Mouse (Mus musculus) forelimb bud, embryonic 11.5 days (tissue): ENCODE results near the gene Crybg1.

ENCODE experiments used
- DNase-seq: peaks from one replicate; pipeline ENCODE4 v3.0.0-alpha.2; 2012; ENCODE audit warnings: low read depth, low spot score

Gene Crybg1

DNA sequence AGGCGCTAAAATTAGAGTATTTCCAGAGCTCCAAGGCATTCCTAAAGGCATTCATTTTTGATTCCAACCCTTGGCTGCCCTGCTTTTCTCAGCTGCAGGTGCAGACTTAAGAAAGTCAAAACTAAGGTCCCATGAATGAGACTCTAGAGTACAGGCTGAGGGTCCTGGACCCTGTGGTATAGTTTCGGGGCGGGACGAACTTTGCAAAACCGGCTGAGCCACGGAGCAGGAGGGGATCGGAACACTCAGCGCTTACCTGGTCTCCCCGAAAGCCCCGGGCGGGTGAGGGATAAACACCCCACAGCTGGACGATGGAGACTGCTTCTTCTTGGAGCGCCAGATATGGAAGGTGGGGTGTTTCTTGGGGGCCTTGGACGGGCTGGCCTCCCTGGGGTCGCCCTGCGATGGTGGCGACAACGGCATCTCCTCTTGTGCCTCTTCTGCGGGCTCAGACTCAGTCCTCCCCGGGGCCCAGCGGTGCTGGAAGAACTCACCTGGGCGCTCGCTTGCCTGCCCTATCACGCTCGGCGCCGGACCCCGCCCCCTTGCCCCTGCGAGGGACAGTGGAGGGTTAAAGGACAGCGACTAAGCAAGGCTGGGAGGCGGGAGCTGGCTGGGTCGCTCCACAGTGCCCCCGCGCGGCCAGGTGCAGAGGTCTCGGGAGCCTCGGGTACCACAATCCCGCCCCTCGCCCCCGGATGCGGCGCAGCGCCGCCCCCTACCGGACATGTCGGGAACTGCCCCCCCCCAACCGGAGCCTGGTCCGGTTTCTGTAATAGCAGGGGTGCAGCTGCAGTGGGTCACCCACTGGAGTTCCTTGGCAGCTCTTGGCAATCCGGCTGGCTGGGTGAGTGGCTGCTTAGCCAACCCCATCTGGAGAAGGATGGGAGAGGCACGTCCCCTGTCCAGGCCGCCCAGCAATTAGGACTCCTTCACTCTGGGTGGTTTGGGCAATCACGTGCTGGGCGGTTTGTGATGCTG lies at the start of gene Crybg1:
TSS of gene Crybg1 (minus strand) at position 517 of the 981 bp plus-strand sequence.
- peak; percentile 57 for DNase-seq

DNA sequence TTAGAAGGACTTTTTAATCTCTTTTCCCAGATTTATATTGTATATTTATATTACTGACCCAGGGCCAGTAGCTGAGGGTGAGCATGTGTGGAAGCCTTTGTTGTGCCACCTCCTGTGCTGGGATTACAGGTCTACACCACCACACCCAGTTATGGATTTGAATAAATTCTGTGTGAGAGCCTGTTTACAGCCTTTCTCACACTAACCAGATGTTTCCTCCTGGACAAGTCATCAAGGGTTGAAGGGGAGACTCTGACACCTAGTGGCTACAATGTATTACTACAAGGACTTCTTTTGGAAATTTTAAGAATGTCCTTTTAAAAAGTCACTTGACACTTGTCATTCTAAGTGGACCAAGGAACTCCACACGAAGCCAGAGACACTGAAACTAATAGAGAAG lies 28.7 kb upstream of the Crybg1 start:
- peak; percentile 77 for DNase-seq

DNA sequence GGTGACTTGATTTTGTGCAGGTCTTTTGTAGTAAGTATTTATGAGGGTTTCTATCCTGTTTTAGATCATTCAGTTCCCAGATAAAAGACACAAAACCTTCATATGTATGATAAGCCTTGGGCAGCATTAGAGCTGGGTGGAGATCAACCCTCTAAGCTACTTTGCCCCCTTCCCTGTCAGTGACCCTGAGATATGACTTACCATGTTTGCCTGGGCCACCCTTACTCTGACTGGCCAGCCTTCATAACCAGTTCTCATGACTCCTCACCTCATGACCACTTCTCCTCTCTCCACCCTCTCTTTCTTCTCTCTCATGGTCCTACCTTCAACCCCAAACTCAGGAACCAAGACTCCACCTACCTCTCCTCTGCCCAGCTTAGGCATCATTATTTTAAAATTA lies 27.9 kb upstream of the Crybg1 start:
- no peak for DNase-seq

DNA sequence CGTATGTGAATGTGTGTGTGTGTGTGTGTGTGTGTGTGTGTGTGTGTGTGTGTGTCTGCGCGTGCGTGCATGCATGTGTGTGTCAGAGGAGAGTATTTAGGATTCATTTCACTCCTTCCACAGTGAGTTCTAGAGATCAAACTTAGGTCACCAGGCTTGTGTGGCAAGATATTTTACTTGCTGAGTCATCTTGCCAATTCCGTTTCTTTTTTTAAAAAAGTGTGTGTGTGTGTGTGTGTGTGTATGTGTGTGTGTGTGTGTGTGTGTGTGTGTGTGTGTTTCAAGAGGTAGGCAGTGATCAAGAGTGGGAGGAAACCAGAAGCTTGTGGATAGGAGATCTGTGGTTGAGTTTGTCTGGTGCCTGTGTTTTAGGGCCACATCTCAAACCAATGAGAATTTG lies 27.5 kb upstream of the Crybg1 start:
- DNase-seq = no peak

DNA sequence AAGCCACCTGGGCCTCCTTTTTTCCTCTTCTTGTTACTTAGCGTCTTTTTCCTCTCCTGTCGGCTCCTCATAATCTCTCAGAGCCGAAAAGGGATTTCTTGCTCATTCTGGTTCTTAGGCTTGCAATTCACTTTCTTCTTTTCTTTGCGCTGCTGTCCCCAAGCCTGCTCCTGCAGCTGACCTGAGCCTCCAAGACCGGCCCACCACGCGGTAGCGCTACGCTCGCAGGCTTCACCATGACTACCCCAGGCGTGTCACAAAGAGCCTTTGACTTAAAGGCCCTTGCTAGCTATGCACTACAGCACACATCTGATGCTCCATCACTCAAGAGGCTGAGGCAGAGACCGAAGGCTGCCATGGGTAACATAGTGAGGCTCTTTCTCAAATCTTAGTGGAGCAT lies 21.5 kb upstream of the Crybg1 start:
- DNase-seq = no peak

DNA sequence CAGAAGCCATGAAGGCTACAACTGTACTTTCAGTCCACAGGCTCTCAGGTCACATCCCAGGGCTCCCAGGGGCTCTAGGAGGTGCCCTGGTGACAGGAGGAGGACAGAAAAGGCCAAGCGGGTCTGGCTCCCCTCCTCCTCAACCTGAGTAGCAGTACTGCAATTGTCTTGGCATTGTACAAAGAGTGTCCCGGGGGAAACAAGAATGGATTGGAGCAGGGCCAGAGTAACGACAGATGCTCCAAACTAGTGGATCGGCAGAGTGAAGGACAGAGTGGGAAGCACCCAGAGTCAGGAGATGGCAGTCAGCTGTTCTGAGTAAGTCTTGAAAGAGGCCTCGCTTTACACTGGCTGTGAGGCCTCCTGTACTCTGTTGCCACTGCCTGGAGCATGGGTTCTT lies 18.4 kb upstream of the Crybg1 start:
- DNase-seq = no peak

DNA sequence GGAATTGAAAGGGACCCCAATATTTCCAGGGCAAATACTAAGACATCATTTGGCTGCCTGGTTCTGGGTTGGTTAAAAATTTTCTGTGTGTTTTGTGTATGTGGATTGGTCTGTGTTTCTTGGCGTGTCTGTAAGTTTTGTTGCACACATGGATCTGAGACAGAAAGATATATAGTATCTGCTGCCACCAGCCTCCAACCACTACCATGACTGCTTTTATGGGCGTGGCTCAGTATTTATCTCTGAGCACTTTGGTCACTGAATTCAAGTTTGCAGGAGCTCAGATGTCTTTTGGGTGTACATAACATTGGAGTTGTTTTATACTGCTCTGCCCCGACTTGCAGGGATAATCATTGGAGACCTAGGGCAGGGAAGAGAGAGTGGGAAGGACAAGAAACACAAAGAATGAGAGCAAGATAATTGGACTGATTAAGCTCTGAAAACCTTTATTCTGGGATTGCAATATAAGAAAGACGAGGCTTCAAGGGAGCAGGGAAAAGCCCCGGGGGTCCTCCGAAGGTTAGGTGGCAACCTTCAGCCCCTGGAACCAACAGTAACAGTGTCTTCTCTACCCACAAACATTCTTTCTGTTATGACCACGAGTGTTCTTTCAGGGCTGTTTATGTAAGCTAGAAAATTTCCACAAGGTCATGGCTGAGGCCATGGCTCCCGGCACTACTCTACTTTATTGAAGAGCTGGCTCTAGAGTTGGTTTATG lies 15.8 kb upstream of the Crybg1 start:
- no peak for DNase-seq

DNA sequence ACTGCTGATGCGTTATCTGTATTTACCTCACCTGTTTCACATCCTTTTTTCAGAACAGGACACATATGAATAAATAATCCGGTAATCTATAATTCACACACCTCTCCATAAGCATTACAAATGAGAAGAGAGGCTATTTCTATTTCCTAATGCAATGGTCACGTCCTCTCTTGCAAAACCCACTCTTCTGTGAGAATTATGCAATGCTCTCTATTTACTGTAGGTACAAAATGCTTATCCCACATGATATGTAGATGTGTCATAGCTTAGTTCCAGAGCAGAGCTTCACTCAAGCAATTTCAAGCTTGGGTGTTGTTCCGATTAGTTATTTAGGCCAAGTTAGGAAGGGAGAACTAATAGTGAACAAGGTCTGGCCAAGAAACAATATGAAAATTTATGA lies 14.4 kb upstream of the Crybg1 start:
- no peak for DNase-seq

DNA sequence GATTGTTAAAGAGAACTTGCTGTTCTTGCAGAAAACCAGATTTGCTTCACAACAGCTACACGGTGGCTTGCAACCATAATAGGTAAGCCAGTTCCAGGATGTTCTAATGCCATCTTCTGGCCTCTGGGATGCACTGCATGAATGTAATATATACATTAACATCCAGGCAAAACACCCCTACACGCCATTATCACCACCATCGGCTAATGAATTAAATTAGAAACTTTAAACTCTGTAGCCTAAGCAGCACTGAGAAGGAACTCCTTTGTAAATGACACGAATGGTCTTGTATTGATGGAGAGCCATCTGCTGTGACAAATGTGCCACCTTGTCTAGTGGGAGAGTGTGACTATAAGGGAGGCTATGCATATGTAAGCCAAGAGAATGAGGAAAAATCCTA lies 11.5 kb upstream of the Crybg1 start:
- DNase-seq = no peak

DNA sequence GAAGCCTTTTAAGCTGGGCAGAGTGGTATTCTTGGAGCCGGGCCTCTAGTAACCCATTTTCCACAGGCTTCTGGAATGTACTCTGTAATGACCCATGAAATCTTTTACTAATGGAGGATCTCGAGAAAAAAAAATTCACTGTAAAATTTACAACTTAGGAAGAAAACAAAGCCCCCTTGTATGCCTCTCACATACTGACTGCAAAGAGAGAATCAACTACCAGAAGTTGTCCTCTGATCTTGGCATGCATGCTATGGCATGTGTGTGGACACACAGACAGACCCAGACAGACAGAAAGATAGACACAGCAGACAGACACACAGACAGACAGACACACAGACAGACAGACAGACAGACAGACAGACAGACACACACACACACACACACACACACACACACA lies 8.8 kb upstream of the Crybg1 start:
- DNase-seq = peak; percentile 29

DNA sequence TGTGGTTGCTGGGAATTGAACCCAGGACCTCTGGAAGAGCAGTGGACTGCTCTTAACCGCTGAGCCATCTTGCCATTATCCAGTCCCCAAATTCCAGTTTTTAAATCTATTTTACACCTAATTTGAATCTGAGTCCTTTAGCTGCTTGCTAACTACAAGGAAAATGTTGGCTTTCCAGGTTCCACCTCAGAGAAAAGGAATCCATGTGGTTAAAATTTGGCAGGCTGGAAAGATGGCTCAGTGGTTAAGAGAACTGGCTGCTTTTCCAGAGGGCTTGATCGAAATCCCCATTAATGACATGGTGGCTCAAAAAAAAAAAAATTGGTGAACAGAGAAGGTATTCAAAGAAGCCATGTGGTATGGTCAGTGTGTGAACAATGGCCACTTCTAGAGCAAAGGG lies 1.8 kb upstream of the Crybg1 start:
- no peak for DNase-seq

DNA sequence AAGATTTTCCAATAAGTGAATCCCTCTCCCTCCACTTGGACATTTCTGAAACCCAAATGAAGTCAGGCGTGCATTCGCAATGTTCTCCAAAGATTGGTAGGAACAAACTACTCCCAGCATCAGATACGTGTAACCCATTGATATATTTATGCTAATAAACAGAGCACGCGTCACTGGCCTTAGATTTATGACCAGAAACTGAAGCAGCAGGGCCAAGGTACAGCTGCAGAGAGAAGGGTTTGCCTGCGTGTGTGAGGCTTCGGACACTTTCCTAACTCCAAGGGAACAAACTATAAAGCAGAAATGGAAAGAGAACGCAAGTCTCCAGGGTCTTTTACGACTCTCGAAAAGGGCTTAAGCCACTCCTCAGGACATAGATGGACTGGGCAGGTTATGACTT lies 5.3 kb downstream of the Crybg1 start:
- no peak for DNase-seq

DNA sequence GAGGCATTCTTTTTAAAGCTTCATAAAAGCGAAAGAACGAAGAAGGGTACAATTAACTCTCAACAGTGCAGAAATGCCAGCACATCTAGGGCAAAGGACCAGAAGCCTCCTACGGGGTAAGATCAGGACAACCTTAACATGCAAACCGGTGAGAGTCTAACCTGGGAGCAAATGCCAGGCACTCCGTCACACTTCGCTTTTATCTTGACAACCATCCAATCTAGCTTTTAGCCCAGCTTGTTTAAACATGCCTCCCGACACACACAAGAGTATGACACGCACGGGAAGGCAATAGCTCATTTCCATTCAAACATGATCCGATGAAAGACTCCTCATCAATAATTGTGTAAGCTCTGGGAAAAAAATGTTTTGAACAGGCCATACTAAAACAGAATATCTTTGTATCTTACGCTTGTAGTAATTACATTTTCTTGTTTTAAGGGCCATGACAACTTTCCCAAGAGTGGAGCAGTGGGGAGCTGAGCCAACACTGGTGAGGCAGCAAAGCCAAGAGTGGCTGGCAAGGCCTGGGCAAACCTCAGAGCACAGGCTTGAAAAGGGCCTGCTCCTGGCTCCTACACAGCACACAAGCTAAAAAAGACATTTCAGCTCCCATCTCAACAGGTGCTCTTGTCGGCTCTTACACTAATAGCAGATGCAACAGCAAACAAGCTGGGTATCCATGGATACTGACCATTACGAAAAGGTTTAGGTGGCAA lies 10.4 kb downstream of the Crybg1 start:
- DNase-seq = no peak

DNA sequence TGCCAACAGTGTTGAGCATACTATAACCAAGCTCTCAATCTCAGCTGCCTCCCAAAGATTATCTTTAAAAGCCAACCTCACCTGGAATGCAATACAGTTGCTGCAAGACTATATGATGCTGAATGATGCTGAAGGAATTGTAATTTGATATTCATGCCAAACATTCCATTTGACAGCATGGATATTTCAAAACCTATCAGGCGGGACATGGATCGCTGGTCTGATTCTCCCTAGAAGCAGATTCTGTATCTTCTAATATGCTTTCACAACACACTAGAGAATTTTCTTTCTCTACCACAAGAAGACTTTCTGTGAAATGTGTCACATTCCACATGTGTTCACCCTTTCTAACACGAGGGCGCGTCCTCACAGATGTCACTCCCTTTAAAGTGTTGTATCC lies 22.6 kb downstream of the Crybg1 start:
- no peak for DNase-seq

DNA sequence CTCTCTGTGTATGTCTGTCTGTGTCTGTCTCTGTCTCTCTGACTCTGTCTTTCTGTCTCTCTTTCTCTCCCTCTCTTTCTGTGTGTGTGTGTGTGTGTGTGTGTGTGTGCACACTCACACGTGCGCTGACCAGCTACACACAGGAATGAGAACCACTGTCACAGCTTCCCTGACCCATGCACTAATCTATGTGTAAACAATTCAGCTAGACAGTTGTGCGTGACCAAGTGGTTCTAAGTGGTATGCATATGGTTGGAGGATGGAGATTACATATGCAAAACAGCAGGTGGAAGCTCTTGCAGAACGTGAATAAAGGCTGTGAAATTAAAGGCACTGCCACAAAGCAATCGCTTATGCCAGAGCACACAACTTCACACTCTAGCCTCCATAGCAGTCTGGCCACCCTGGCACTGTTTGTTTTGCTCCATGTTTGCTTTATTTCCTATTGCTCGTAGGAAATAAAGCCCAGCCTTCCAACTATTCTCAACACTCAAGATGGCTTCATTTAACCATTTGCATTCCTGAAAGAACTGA lies 24.2 kb downstream of the Crybg1 start:
- DNase-seq = no peak

DNA sequence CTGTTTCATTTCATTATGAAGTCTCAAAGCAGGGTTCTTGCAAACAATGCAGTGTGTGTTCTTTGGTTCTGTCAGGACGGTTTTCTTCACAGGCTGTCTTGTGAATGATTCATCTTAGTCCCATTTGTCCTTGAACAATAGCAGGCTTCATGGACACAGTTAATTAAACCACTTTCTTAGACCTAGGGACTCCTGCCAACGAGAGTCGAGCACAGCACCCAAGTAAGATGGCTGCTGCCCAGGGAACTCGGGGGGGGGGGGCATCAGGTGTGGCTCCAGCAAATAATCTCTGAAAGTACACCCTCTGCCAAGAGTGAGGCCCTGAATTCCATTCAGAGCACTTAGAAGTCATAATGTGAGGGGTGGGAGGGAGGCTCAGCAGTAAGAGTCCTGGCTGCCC lies 30.0 kb downstream of the Crybg1 start:
- DNase-seq = no peak

DNA sequence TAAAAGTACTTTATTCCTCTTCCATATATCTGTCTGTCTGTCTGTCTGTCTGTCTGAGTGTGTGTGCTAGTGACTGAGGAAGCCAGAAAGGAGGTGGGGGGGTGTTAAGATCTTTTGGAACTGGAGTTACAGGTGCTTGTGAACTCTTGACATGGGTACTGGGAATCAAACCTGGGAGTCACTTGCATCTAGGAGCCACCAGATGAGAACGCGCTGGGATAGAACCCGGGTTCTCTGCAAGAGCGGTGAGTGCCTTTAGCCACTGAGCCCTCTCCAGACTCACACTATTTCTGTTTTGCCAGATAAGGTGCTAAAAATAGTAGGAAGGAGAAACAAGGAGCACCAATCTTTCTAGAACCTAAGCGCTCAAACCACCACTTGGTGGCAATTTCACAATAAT lies 31.9 kb downstream of the Crybg1 start:
- DNase-seq = no peak

DNA sequence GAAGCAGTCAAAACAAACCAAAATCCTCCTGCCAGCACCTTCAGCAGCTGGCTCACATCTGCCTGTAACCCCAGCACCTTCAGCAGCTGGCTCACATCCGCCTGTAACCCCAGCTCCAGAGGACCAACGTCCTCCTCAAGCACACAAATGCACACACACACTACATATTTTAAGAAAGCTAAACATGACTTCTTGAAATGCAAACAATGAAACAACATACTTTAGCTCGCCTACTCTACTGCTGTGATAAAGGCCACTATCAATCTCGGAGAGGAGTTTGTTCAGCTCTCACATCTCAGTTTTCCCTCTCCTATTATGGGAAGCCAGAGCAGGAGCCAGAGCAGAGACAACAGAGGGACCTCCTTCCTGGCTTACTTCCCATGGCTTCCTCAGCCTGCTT lies 34.0 kb downstream of the Crybg1 start:
- no peak for DNase-seq

DNA sequence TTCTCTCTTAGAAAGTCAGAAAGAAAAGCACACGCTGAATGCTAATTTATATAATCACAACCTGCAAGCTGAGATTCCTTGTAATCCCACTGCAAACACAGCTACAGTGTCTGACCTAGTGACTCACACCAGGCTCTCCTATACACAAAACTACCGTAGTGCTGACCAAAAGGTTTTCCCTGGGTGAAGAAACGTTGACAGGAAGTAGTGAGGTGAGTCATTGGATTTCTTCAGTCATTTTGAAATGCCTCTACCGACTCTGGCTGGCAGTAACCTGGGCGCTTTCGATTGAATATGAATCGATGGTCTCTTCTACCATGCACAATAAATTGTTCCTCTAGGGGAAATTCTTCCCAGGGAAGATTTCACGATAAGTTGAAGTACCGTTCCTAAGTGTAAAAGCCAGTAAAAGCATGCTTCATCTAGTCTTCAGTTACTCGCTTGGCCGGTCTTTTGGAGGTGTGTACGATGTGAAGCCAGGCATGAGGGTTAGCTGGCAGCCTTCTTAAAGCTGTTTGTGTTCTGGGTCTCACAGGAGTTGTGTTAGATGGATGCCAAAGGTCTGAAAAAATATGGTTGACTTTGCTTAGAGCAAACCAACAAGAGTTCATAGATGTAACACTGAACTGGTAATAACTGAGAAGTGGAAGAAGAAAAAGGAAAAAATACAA lies 36.5 kb downstream of the Crybg1 start:
- DNase-seq = no peak

DNA sequence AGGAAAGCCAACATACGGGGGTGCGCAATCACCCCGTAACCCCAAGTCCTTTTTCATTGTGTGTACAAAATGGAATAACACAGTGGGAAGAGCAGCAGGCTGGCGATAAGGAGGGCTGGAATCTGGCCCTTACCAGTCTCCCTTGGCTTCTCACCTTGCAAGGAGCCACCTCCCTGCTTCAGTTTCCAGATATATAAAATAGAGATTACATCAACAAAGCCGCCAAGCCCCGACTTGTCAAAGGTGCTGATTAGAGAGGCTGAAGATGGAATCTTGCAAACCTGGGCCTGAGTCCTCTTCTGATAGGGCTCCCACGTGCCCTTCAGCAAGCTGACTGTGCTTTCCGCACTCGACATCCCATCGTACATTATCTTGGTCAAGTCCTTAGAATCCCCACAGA lies 37.5 kb downstream of the Crybg1 start:
- no peak for DNase-seq

DNA sequence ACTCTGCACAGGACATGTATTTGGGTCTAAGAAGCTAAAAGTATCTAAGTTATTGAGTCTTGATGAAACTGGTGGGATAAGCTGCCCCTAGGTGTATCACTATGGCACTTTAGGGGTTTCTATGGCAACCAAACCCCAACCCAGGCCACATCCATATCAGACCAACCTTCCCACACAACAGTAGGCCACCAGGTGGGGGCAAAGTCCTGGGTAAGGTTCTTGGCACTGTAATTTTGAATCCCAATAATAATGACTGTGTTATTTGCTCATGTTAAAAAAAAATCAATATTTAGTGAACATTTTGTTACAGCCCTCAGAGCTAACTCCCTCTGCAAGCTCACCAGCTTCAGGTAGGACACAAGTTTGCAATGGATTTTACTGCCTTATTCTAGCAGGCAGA lies 38.2 kb downstream of the Crybg1 start:
- no peak for DNase-seq

DNA sequence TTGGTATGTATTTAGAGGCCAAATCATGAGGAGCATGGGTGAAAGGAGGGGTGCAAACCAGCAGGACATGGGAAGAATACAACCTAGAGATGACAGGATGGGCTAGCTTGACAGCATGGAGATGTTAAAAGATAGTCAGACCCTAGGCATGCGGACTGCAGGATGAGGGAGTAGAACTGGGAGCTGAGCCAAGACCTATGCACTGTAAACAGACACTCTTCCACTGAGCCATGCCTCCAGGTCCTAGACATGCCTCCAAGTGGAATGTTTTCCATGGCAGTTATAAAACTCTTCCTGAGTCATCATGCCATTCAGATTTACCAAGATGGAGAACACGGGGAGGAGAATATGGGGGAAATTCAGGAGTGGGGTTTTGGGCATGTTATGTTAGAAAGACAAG lies 53.9 kb downstream of the Crybg1 start:
- DNase-seq = no peak
